Comparison of ENCODE assay signal across 19 mouse cellular contexts in the genomic region with DNA sequence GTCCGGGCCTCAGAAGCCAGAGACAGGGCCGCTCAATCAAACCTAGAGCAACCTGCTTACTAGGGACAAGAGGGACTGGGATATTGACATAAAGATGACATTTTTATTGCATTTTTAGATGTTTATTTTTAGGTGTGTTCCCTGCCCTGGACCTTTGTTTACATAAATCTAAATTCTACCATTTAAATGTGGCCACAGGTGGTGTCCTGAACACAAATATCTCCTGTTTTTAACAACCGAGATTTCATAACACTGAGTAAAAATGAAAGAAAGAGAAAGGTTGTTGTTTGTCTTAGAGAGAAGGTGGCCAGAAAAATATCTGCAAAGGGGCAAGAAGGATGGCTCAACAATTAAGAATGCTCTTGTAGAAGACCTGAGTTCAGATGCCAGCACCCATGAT. TPM values are rescaled to one million over a fixed set of nuclear protein-coding genes. Genes with fewer than 3 reads are reported as not detected.
DNase-seq lines count a peak whose midpoint lies in the region; ATAC-seq and TF ChIP-seq lines count a peak whose summit lies in the region.
"Had no signal": no experiment of that assay in that cellular context is flagged by ENCODE, and none has a peak within 500 bp of the region (broad histone marks: within the 10 kb centered on the region; RNA-seq: fewer than 3 reads in every experiment).

No protein-coding gene starts in this region.

- 0 out of 2 replicates have a peak, but pooled peaks cover 6% of the 10 kb centered on the region for H3K36me3 ChIP-seq in heart, embryonic 13.5 days
- H3K36me3 ChIP-seq: embryonic facial prominence, embryonic 15.5 days; forebrain, embryonic 12.5 days; hindbrain, embryonic 15.5 days had no signal

- no peaks in the 10 kb centered on the region for H3K9me3 ChIP-seq in heart, embryonic 13.5 days
- H3K9me3 ChIP-seq: embryonic facial prominence, embryonic 15.5 days; hindbrain, embryonic 15.5 days had no signal

- H3K4me3 ChIP-seq in heart, embryonic 13.5 days = peak overlapping the region; percentile 24; the same call in 1 of the 2 replicates
- no peak overlapping the region for H3K4me3 ChIP-seq in left cerebral cortex, adult 2 months
- no peak overlapping the region for H3K4me3 ChIP-seq in olfactory bulb, adult 2 months (ENCODE audit: insufficient read depth, low read depth, low read length)
- H3K4me3 ChIP-seq: embryonic facial prominence, embryonic 15.5 days; erythroblast, embryonic 14.5 days; forebrain, embryonic 12.5 days; hindbrain, embryonic 15.5 days had no signal

- TF ChIP-seq POLR2A in olfactory bulb, adult 2 months (IDR thresholded peaks at IDR 0.05; ENCODE audit: insufficient read depth, low read depth, low read length) = no peak

- peak overlapping the region; percentile 53 for H3K4me2 ChIP-seq in heart, embryonic 13.5 days
- H3K4me2 ChIP-seq: embryonic facial prominence, embryonic 15.5 days had no signal

- H3K9ac ChIP-seq in heart, embryonic 13.5 days = no peak overlapping the region
- H3K9ac ChIP-seq: embryonic facial prominence, embryonic 15.5 days; forebrain, embryonic 12.5 days; forebrain, postnatal 0 days; hindbrain, embryonic 15.5 days had no signal

- intact Hi-C loops in heart, postnatal 25 days (cut with DNase I) = no loop called here
- intact Hi-C loops in left cerebral cortex, adult 2 months (cut with DNase I) = no loop called here
- intact Hi-C loops in left cerebral cortex, postnatal 10 days (cut with DNase I) = no loop called here

- ATAC-seq in heart, embryonic 13.5 days (ENCODE audit: extremely low read depth, insufficient number of reproducible peaks, low FRiP score, low TSS enrichment) = no peak
- no peak for ATAC-seq in erythroid progenitor cell, adult 5-6 weeks (replicated peaks; ENCODE audit: low FRiP score, poor library complexity, severe bottlenecking)
- ATAC-seq: intestine, embryonic 16.5 days; Patski had no signal

- H3K4me1 ChIP-seq in heart, embryonic 13.5 days = peaks cover 23% of the 10 kb centered on the region
- peaks cover 14% of the 10 kb centered on the region for H3K4me1 ChIP-seq in olfactory bulb, adult 2 months (ENCODE audit: control insufficient read depth, insufficient read depth, low read length)

- no peaks in the 10 kb centered on the region for H3K27me3 ChIP-seq in heart, embryonic 13.5 days (replicated peaks)
- H3K27me3 ChIP-seq: embryonic facial prominence, embryonic 15.5 days; forebrain, embryonic 12.5 days; hindbrain, embryonic 15.5 days; Patski had no signal

- WGBS in heart, embryonic 13.5 days = 70% methylated on average over 3 of the region's 3 CpGs
- WGBS in olfactory bulb, adult 2 months = 87% methylated on average over 3 of the region's 3 CpGs

- TF ChIP-seq CTCF in left cerebral cortex, adult 2 months (IDR thresholded peaks at IDR 0.05) = no peak
- TF ChIP-seq CTCF in olfactory bulb, adult 2 months (IDR thresholded peaks at IDR 0.05; ENCODE audit: insufficient read depth, low read depth, low read length) = no peak

- H3K27ac ChIP-seq in heart, embryonic 13.5 days (replicated peaks) = peak overlapping the region; percentile 83
- H3K27ac ChIP-seq in left cerebral cortex, adult 2 months = peak overlapping the region; percentile 83
- peak overlapping the region; percentile 81 for H3K27ac ChIP-seq in olfactory bulb, adult 2 months (ENCODE audit: insufficient read depth, low read depth, low read length)
- H3K27ac ChIP-seq: embryonic facial prominence, embryonic 15.5 days; forebrain, embryonic 12.5 days; hindbrain, embryonic 15.5 days had no signal

- peak; percentile 52 for DNase-seq in heart, adult 11 months
- no peak for DNase-seq in heart, adult 8-10 months (ENCODE audit: low spot score)
- no peak for DNase-seq in heart, postnatal 25 days (ENCODE audit: low spot score)
- DNase-seq in left cerebral cortex, adult 2 months (ENCODE audit: extremely low spot score in 1 of 2, low spot score in 2 of 2) = no peak
- DNase-seq in left cerebral cortex, postnatal 10 days (ENCODE audit: extremely low spot score in 1 of 2, low spot score in 2 of 2) = no peak
- DNase-seq: adrenal gland, postnatal 25 days; cerebellum, adult 18-20 months; cerebellum, adult 9-11 months had no signal

RNA-seq across cellular contexts. Expression of a gene that starts 51.0 kb away (rescaled TPM):
- total RNA-seq in heart, adult 8-10 months (2022) = under 1 TPM; 0.26 to 0.41 (median 0.35) TPM
- polyA plus RNA-seq in heart, embryonic 13.5 days (2015; fragmentation: Nextera tagmentation; extraction: Ambion mirVana) = 2.7 and 3.6 TPM in 2 replicates
- total RNA-seq in heart, postnatal 25 days (2021) = under 1 TPM; 0.05 to 0.31 TPM
- total RNA-seq in left cerebral cortex, adult 2 months (2021) = 1 to 10 TPM; 9.0 to 9.2 TPM
- 1 to 10 TPM; 2.3 to 2.7 TPM for total RNA-seq in left cerebral cortex, postnatal 10 days (2021)
- polyA plus RNA-seq in olfactory bulb, adult 2 months (2012; ENCODE audit: insufficient read depth, insufficient read length, low replicate concordance, missing spikeins) = not detected in 2 replicates
- total RNA-seq in erythroid progenitor cell, adult 5-6 weeks (2015; ENCODE audit: low replicate concordance) = not detected in 2 replicates
- not detected in 2 replicates for total RNA-seq in erythroid progenitor cell, adult 5-6 weeks (2017; ENCODE audit: low replicate concordance)
- total RNA-seq: gastrocnemius, adult 18-20 months had no signal
- polyA plus RNA-seq: erythroblast, embryonic 14.5 days had no signal
